Mouse (Mus musculus) hindbrain, postnatal 0 days (tissue): ENCODE measurements around the gene Agap1. TPM values are rescaled to one million over a fixed set of nuclear protein-coding genes. Genes with fewer than 3 reads are reported as not detected.
A peak's percentile ranks its signal among the peaks of the same experiment; 100 is the strongest.

Experiments used
- ATAC-seq: fragments of 200-750 bp; cut with Nextera tagmentation; 2 replicates; pipeline ENCODE4 v1.8.0; 2017; ENCODE audit warnings: mild to moderate bottlenecking, moderate TSS enrichment, moderate library complexity
- DNase-seq: peaks from one replicate; pipeline ENCODE4 v3.0.0-alpha.2; 2015; ENCODE audit warnings: low spot score
- H3K27ac ChIP-seq: fragments of 300-500 bp; sonication (generic); 2 replicates; pipeline ENCODE4 v1.5.1; 2014; ENCODE audit warnings: mild to moderate bottlenecking
- H3K27me3 ChIP-seq: fragments of 300-500 bp; sonication (generic); 2 replicates; pipeline ENCODE4 v1.6.1; 2014; ENCODE audit warnings: low read length, mixed read lengths; ENCODE audit not compliant: insufficient read depth
- H3K36me3 ChIP-seq: fragments of 300-500 bp; sonication (generic); 2 replicates; pipeline ENCODE4 v1.6.1; 2014; ENCODE audit warnings: low read length, mixed read lengths; ENCODE audit not compliant: insufficient read depth
- H3K4me1 ChIP-seq: fragments of 300-500 bp; sonication (generic); 2 replicates; pipeline ENCODE4 v1.6.1; 2014; ENCODE audit warnings: antibody characterized with exemption, low read length, mixed read lengths; ENCODE audit not compliant: insufficient read depth
- H3K4me2 ChIP-seq: fragments of 300-500 bp; sonication (generic); 2 replicates; pipeline ENCODE4 v1.6.1; 2014; ENCODE audit warnings: low read depth, mild to moderate bottlenecking, low read length, moderate library complexity, mixed read lengths
- H3K4me3 ChIP-seq: fragments of 300-500 bp; sonication (generic); 2 replicates; pipeline ENCODE4 v1.5.1; 2014; ENCODE audit warnings: low read length
- H3K9ac ChIP-seq: fragments of 300-500 bp; sonication (generic); replicated peaks from 2 replicates; pipeline ENCODE4 v1.6.1; 2014; ENCODE audit warnings: mild to moderate bottlenecking, low read length, moderate library complexity, mixed read lengths
- H3K9me3 ChIP-seq: fragments of 300-500 bp; sonication (generic); 2 replicates; pipeline ENCODE4 v1.6.1; 2016; ENCODE audit warnings: low read length, mixed read lengths
- CTCF ChIP-seq: IDR thresholded peaks from 2 replicates; pipeline ENCODE4 v1.5.1; 2016; ENCODE audit warnings: antibody characterized with exemption, control low read depth, low read depth
- WGBS: fragments of 180-500 bp; shearing (Covaris S2); extraction: QIAGEN DNeasy Blood & Tissue Kit; methylation state at CpG from one replicate; pipeline ENCODE4 v1.1.7; 2014; 5-methylcytosine and 5-hydroxymethylcytosine counted together
- polyA plus RNA-seq: library from polyadenylated mRNA; unstranded; fragments of >200 nt; fragmentation: Nextera tagmentation; extraction: Ambion mirVana; gene quantifications from 2 replicates; pipeline ENCODE4 v1.2.1, GENCODE M21; 2015
- total RNA-seq: library from RNA; depleted of rRNA; stranded (reverse); fragments of >200 nt; gene quantifications from 2 replicates; pipeline ENCODE4 v1.2.3, GENCODE M21; 2014

Gene Agap1
- total and polyA plus RNA-seq, 2 experiments from 2014 or later, result 40.0 to 122 TPM

DNA sequence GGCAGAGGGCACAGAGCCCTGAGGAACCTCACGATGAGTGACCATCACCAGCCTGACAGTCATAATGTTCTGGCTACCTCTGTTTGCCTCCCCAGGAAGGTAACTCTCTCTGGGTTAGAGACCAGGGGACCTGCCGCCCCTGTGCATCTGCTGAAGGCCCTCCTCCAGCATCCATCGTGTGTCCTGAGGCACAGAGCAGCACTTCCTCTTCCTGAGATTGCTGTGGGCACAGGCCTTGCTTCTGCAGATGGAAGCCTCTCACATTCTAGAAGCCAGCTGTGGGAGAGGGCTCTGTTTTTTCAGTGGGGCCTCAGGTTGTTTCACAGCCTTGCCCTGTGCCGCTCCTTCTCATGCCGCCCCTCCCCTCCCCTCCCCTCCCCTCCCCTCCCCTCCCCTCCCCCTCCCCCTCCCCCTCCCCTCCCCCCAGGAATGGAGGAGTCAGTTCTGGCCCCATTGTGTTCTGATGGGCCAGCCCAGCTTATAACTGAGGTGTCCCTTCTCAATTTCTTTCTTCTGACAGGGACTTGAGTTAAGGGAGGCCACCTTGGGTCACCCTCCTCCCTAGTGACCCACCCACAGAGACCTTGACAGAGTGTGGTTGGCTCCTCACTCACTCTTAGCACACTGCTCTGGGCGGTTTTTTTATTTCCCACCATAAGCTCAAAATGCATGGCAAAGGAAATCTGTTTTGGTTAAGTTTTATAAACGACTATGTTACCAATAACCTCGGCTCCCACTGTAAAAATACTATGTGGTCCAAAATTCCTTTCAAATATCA, 166.6 kb downstream of the Agap1 start:
- no peak for TF ChIP-seq CTCF
- WGBS, result 65% methylated on average over 8 of the region's 8 CpGs
- no peak overlapping the region for H3K27ac ChIP-seq
- no peaks in the 10 kb centered on the region for H3K27me3 ChIP-seq
- no peaks in the 10 kb centered on the region for H3K9me3 ChIP-seq
- ATAC-seq, result no peak
- no peaks in the 10 kb centered on the region for H3K4me1 ChIP-seq
- no peak overlapping the region for H3K9ac ChIP-seq
- H3K36me3 ChIP-seq, result no peaks in the 10 kb centered on the region
- DNase-seq, result no peak
- no peak overlapping the region for H3K4me3 ChIP-seq
- no peak overlapping the region for H3K4me2 ChIP-seq

DNA sequence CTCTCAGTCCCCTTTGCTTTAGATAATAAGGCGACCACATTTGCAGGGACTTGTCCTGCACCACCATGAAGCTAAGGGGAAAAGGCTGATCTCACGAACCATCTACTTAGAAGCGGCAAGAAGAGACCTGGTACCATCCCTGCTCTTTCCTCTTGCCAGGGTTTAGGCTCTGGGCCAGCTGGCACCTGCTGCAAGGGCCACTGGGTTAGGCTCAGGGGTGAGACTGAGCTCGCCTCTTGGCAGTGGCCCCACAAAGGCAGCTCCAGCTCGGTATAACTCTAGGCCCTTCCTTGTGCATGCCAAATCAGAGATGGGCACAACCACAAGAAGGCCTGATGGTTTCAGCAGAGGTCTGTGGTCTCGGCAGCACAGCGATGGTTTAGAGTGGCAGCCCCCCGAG, 167.3 kb downstream of the Agap1 start:
- Histone ChIP-seq H3K27ac (no peak overlapping the region), H3K4me1 (0 out of 2 replicates have a peak, but pooled peaks cover 2% of the 10 kb centered on the region), H3K27me3 (no peaks in the 10 kb centered on the region), H3K9ac (no peak overlapping the region), H3K36me3 (no peaks in the 10 kb centered on the region), H3K4me2 (no peak overlapping the region), H3K9me3 (no peaks in the 10 kb centered on the region), H3K4me3 (no peak overlapping the region)
- 59% methylated on average over 8 of the region's 8 CpGs for WGBS
- DNase-seq, result no peak
- TF ChIP-seq CTCF, result no peak
- ATAC-seq, result peak; percentile 22; the same call in 1 of the 2 replicates

DNA sequence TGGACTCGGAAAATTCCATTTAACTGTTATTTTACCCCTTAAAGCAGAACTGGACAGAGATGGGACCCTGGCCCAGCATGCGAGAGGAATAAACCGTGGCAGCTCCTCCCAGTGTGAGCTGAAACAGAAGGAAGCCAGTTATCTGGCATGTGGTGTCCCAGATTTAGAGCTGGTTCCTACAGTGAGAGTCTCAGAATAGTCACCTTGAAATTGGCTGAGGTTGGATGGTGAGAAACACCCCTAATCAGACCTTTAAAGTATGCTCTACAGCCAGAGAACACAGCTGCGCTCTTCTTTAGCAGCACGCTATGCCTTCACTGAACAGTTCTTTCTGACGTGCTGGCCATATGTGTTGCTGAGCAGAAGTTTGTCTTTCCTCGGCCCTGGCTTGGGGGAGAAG, 168.2 kb downstream of the Agap1 start:
- no peak overlapping the region for H3K27ac ChIP-seq
- 66% methylated on average over 7 of the region's 7 CpGs for WGBS
- no peaks in the 10 kb centered on the region for H3K9me3 ChIP-seq
- TF ChIP-seq CTCF, result no peak
- H3K27me3 ChIP-seq, result no peaks in the 10 kb centered on the region
- H3K4me1 ChIP-seq, result 0 out of 2 replicates have a peak, but pooled peaks cover 2% of the 10 kb centered on the region
- no peak overlapping the region for H3K9ac ChIP-seq
- no peak overlapping the region for H3K4me3 ChIP-seq
- H3K36me3 ChIP-seq, result no peaks in the 10 kb centered on the region
- ATAC-seq (no peak), DNase-seq (no peak)
- H3K4me2 ChIP-seq, result no peak overlapping the region

DNA sequence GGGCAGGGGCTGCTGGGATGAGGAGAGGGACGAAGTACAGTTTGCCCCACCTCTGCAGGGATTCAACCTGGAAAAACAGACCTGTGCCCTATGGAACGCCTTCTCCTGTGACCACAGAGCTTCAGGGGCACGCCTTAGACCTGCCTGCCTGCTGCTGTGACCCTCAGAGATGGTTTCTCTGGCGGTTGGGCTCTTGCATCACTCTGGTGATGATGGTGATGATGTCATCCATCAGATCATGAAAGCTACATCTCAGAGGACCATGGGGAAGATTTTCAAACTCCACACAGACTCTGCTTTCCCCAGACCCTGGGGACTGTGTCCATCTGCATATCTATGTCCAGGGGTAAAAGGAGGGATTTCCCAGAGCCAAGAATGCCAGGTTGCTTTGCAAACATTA, 170.7 kb downstream of the Agap1 start:
- H3K4me2 ChIP-seq, result no peak overlapping the region
- H3K9me3 ChIP-seq, result no peaks in the 10 kb centered on the region
- TF ChIP-seq CTCF, result no peak
- no peak for DNase-seq
- 89% methylated on average over 4 of the region's 4 CpGs for WGBS
- H3K27ac ChIP-seq, result no peak overlapping the region
- H3K36me3 ChIP-seq, result no peaks in the 10 kb centered on the region; the same call in 1 of the 2 replicates
- H3K27me3 ChIP-seq, result no peaks in the 10 kb centered on the region
- ATAC-seq, result no peak
- no peak overlapping the region for H3K4me3 ChIP-seq
- H3K9ac ChIP-seq, result no peak overlapping the region
- H3K4me1 ChIP-seq, result 0 out of 2 replicates have a peak, but pooled peaks cover 2% of the 10 kb centered on the region

DNA sequence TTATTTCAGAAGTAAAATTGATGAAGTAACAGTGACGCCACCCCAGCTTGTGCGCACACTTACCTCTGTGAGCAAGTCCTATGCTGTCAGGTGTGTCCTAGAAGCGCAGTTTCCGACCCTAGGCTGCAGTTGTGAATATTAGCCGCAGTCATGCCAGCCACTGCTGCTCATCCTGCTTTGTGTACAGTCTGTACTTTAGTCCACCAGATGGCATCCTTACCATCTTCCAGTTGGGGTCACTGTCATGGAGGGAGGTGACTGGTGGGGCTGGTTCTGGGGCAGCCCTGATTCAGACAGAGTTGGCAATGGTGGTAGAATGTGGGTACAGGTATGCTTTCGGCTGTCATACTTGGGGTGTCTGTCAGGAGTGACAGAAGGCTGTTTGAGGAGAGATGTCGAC, 171.4 kb downstream of the Agap1 start:
- no peaks in the 10 kb centered on the region; the same call in 1 of the 2 replicates for H3K36me3 ChIP-seq
- H3K9ac ChIP-seq, result no peak overlapping the region
- 0 out of 2 replicates have a peak, but pooled peaks cover 2% of the 10 kb centered on the region for H3K4me1 ChIP-seq
- WGBS, result 95% methylated on average over 7 of the region's 7 CpGs
- no peak overlapping the region for H3K27ac ChIP-seq
- H3K4me2 ChIP-seq, result no peak overlapping the region
- ATAC-seq (no peak; the same call in 1 of the 2 replicates), DNase-seq (no peak)
- H3K4me3 ChIP-seq, result no peak overlapping the region
- H3K9me3 ChIP-seq, result no peaks in the 10 kb centered on the region
- no peaks in the 10 kb centered on the region for H3K27me3 ChIP-seq
- peak; percentile 52 for TF ChIP-seq CTCF

DNA sequence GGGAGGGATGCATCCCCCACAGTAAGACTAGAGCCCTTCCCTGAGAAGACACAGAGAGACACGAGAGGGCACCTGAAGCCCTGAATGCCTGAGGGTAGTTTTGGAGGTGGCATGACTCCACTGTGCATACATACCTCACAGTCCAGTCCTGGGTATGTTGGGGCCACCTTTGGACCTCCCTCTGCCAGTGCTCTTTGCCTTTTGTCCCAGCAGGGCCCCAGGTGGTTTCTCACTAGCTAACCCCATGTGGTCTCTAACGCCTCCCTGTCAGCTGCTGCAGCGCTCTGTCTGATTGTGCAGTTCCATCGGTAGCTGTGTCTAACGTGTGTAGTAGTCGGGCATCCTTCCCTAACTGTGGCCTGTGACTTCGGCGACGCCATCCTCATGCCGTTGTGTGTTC, 172.3 kb downstream of the Agap1 start:
- H3K27me3 ChIP-seq, result no peaks in the 10 kb centered on the region
- ATAC-seq, result no peak
- DNase-seq, result no peak

DNA sequence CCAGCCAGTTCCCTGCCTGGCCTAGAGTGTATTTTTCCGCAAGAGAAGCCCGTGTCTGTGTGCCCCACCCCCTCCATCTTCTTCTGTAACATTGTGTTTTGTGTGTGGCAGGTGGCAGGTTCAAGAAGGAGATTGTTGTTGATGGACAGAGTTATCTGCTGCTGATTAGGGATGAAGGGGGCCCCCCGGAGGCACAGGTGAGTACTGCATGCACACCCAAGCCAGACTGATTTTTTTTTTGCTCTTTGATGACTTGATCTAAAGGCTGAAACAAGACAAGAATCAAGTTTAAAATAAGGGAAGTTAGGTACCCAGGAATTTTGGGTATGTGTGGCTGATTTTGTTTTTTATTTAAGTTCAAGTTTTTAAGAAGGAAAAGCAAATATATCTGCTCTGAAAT, 173.0 kb downstream of the Agap1 start:
- H3K9ac ChIP-seq, result no peak overlapping the region
- peak; percentile 72 for TF ChIP-seq CTCF
- H3K4me2 ChIP-seq, result no peak overlapping the region
- H3K9me3 ChIP-seq, result no peaks in the 10 kb centered on the region
- H3K36me3 ChIP-seq, result no peaks in the 10 kb centered on the region; the same call in 1 of the 2 replicates
- no peak for ATAC-seq
- peak; percentile 50 for DNase-seq
- no peaks in the 10 kb centered on the region for H3K27me3 ChIP-seq
- H3K4me1 ChIP-seq, result 0 out of 2 replicates have a peak, but pooled peaks cover 2% of the 10 kb centered on the region
- H3K27ac ChIP-seq, result no peak overlapping the region
- WGBS, result 45% methylated on average over 3 of the region's 3 CpGs
- no peak overlapping the region for H3K4me3 ChIP-seq

More for the DNA sequence above, 172.3 kb downstream of the Agap1 start:
- Histone ChIP-seq H3K4me3 (no peak overlapping the region), H3K4me2 (no peak overlapping the region), H3K9me3 (no peaks in the 10 kb centered on the region), H3K9ac (0 out of 2 replicates have a peak overlapping the region, but pooled peaks have one; percentile 13), H3K27ac (no peak overlapping the region), H3K4me1 (0 out of 2 replicates have a peak, but pooled peaks cover 2% of the 10 kb centered on the region), H3K36me3 (no peaks in the 10 kb centered on the region; the same call in 1 of the 2 replicates)
- WGBS, result 59% methylated on average over 10 of the region's 10 CpGs
- TF ChIP-seq CTCF, result no peak
